Mouse (Mus musculus) forebrain, embryonic 14.5 days (tissue): ENCODE measurements around the gene Pigx. TPM values are rescaled to one million over a fixed set of nuclear protein-coding genes. Genes with fewer than 3 reads are reported as not detected.

Experiments
- ATAC-seq: fragments of 200-750 bp; cut with Nextera tagmentation; 2 replicates; pipeline ENCODE4 v1.8.0; 2017; ENCODE audit warnings: mild to moderate bottlenecking, moderate library complexity
- DNase-seq: peaks from one replicate; pipeline ENCODE4 v3.0.0-alpha.2; 2015; ENCODE audit warnings: low spot score
- H3K27ac ChIP-seq: fragments of 300-500 bp; sonication (generic); 2 replicates; pipeline ENCODE4 v1.5.1; 2014; ENCODE audit warnings: low read depth, mild to moderate bottlenecking, control low read depth, low read length, moderate library complexity
- H3K27me3 ChIP-seq: fragments of 300-500 bp; sonication (generic); replicated peaks from 2 replicates; pipeline ENCODE4 v1.6.1; 2014; ENCODE audit warnings: low read length, control low read depth, mixed read lengths; ENCODE audit not compliant: control insufficient read depth, insufficient read depth
- H3K36me3 ChIP-seq: fragments of 300-500 bp; sonication (generic); 2 replicates; pipeline ENCODE4 v1.6.1; 2014; ENCODE audit warnings: low read length, control low read depth; ENCODE audit not compliant: control insufficient read depth, insufficient read depth
- H3K4me1 ChIP-seq: fragments of 300-500 bp; sonication (generic); 2 replicates; pipeline ENCODE4 v1.6.1; 2014; ENCODE audit warnings: antibody characterized with exemption, low read length, control low read depth; ENCODE audit not compliant: control insufficient read depth, insufficient read depth
- H3K4me2 ChIP-seq: fragments of 300-500 bp; sonication (generic); 2 replicates; pipeline ENCODE4 v1.6.1; 2014; ENCODE audit warnings: mild to moderate bottlenecking, control low read depth, low read length
- H3K4me3 ChIP-seq: fragments of 300-500 bp; sonication (generic); 2 replicates; pipeline ENCODE4 v1.5.1; 2014; ENCODE audit warnings: low read depth, low read length, control low read depth
- H3K9ac ChIP-seq: fragments of 300-500 bp; sonication (generic); 2 replicates; pipeline ENCODE4 v1.6.1; 2014; ENCODE audit warnings: mild to moderate bottlenecking, low read length, control low read depth, moderate library complexity
- H3K9me3 ChIP-seq: fragments of 300-500 bp; sonication (generic); replicated peaks from 2 replicates; pipeline ENCODE4 v1.6.1; 2016; ENCODE audit warnings: low read length, control low read depth, mixed read lengths; ENCODE audit not compliant: control insufficient read depth
- WGBS: fragments of 180-500 bp; shearing (Covaris S2); extraction: QIAGEN DNeasy Blood & Tissue Kit; methylation state at CpG from one replicate; pipeline ENCODE4 v1.1.7; 2014; 5-methylcytosine and 5-hydroxymethylcytosine counted together
- polyA plus RNA-seq: library from polyadenylated mRNA; unstranded; fragments of >200 nt; fragmentation: Nextera tagmentation; extraction: Ambion mirVana; gene quantifications from 2 replicates; pipeline ENCODE4 v1.2.1, GENCODE M21; 2014

Pigx gene
- polyA plus RNA-seq: 141 and 159 TPM in 2 replicates

DNA sequence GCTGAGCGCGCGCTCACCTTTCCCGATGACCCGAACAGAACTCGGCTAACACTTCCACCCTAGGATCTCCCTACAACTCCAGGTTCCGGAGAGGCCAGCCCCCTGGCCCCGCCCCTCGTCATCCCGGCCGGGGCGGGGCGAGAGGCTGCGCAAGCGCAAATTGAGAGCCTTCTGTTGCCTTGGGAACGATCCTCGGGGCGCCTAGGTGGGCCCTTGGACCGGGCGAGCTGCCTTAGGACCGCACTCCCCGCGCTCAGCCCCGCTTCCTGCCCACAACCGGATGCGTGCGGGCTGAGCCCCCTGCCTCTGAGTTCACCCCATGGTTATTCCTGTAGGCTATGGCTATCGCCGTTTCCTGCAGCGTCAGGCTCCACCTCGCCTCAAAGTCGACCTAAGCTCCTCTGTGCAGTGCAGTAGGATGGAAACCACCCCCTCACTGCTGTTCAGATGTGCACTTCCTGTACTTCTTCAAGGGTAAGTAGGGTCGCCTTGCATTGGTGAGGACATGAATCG is at the start of gene Pigx, which contains the start of gene Cep19:
Gene Pigx (minus strand): TSS at position 103 of the 513 bp plus-strand sequence.
Gene Cep19 (plus strand): TSS at position 163 of the 513 bp plus-strand sequence.
- H3K4me2 ChIP-seq: peak within 1 kb of the TSS; percentile 84
- peaks cover 10% of the 10 kb centered on the region for H3K4me1 ChIP-seq
- under 1% methylated on average over 34 of the region's 34 CpGs for WGBS
- DNase-seq (peak; percentile 95), ATAC-seq (peak; percentile 97)
- peak within 1 kb of the TSS; percentile 96 for H3K9ac ChIP-seq
- no peaks in the 10 kb centered on the region for H3K9me3 ChIP-seq
- H3K36me3 ChIP-seq: peaks cover 22% of the 10 kb centered on the region
- peak within 1 kb of the TSS; percentile 95 for H3K4me3 ChIP-seq
- no peaks in the 10 kb centered on the region for H3K27me3 ChIP-seq
- peak within 1 kb of the TSS; percentile 71; the same call in 1 of the 2 replicates for H3K27ac ChIP-seq

DNA sequence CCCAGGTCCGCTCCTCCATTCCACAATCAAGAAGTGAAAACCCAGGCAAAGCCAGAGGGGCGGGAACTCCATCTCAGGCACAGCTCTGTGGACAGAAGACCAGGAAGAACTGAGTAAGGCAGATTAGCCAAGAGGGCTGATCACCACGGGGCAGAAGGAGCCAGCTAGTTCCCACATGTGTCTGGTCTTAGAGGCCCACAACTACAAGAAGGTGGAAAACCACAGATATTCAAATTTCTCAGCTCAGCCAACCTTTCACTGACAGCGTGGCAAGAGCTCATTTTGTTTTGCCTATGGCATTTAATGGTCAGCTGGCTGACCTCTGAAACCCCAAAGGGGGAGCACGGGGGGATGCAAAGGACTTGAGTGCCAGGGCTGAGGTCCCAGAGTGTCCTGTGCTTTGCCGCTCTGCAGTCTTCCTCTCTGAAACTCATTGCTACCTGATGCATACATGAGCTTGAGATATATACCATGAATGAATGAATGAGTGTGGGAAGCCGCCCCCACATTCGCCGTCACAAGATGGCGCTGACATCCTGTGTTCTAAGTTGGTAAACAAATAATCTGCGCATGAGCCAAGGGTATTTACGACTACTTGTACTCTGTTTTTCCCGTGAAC is 48.2 kb upstream of the Pigx start:
- WGBS: 67% methylated on average over 11 of the region's 13 CpGs
- Histone ChIP-seq H3K27me3 (no peaks in the 10 kb centered on the region), H3K4me2 (no peak overlapping the region), H3K36me3 (no peaks in the 10 kb centered on the region), H3K4me1 (no peaks in the 10 kb centered on the region), H3K27ac (no peak overlapping the region), H3K4me3 (no peak overlapping the region), H3K9me3 (no peaks in the 10 kb centered on the region), H3K9ac (no peak overlapping the region)
- DNase-seq (peak; percentile 18), ATAC-seq (no peak)

DNA sequence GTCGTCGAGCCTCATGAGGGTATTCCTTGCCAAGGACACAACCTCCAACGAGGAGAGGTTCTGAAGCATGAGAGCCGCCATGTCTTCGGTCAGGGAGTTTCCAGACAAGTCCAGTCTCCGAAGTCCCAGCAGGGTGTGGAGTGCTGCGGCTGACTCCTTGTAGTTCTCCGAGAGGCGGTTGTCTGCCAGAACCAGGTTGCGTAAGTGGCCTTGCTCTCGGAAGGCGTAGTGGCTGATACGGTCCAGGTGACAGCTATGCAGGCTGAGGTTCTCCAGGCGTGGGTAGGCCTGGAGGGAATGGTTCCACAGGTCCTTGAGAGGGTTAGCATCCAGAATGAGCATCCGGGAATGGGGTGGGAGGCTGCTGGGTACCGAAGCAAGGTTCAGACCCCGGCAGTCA is 45.1 kb upstream of the Pigx start:
- 93% methylated on average over 17 of the region's 17 CpGs for WGBS
- ATAC-seq (no peak), DNase-seq (no peak)
- H3K4me1 ChIP-seq: no peaks in the 10 kb centered on the region
- H3K4me2 ChIP-seq: no peak overlapping the region
- no peak overlapping the region for H3K4me3 ChIP-seq
- no peak overlapping the region for H3K9ac ChIP-seq
- H3K27me3 ChIP-seq: no peaks in the 10 kb centered on the region
- no peaks in the 10 kb centered on the region for H3K36me3 ChIP-seq
- no peak overlapping the region for H3K27ac ChIP-seq
- H3K9me3 ChIP-seq: no peaks in the 10 kb centered on the region

DNA sequence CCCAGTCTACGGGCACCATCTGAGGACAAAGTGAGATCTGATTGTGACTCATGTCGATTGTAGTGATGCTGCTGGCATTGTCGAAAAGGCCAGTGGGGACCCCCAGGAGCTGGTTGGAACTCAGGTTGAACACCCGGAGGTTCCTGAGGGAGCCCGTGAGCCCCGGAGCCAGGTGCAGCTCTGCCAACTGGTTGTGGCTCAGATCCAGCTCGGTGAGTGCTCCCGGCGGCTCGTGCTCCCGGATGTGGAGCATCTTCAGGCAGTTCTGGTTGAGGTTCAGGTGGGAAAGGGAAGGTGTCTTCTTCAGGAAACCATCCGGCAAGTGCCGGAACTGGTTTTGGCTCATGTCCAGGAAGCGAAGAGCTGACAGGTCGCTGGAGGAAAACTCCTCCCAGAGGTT is 44.2 kb upstream of the Pigx start:
- H3K27me3 ChIP-seq: no peaks in the 10 kb centered on the region
- no peaks in the 10 kb centered on the region for H3K4me1 ChIP-seq
- H3K9ac ChIP-seq: no peak overlapping the region
- 95% methylated on average over 15 of the region's 15 CpGs for WGBS
- no peak overlapping the region for H3K4me2 ChIP-seq
- H3K4me3 ChIP-seq: no peak overlapping the region
- DNase-seq (no peak), ATAC-seq (no peak)
- H3K27ac ChIP-seq: no peak overlapping the region
- no peaks in the 10 kb centered on the region for H3K36me3 ChIP-seq
- no peaks in the 10 kb centered on the region for H3K9me3 ChIP-seq

DNA sequence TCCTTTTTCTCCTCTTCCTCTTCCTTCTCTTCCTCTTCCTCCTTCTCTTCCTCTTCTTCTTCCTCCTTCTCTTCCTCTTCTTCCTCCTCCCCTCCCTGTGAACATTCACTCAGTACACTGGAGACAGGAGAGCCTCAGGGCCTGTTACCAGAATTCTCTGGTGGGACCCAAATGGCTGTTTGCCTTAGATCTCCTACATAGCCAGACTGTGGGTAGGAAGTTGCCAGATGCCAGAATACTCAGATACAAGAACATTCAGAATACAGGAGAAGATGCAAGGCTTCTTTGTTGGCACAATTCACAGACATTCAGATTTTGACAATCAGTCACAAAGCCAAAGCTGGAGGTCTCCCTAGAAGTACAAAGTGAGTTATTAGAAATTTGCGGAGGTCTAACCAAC is 39.4 kb upstream of the Pigx start:
- 100% methylated on average over 1 of the region's 1 CpGs for WGBS
- Histone ChIP-seq H3K4me2 (no peak overlapping the region), H3K36me3 (no peaks in the 10 kb centered on the region), H3K27ac (no peak overlapping the region), H3K9ac (no peak overlapping the region), H3K27me3 (no peaks in the 10 kb centered on the region), H3K9me3 (no peaks in the 10 kb centered on the region), H3K4me3 (no peak overlapping the region), H3K4me1 (no peaks in the 10 kb centered on the region)
- ATAC-seq: no peak
- no peak for DNase-seq

DNA sequence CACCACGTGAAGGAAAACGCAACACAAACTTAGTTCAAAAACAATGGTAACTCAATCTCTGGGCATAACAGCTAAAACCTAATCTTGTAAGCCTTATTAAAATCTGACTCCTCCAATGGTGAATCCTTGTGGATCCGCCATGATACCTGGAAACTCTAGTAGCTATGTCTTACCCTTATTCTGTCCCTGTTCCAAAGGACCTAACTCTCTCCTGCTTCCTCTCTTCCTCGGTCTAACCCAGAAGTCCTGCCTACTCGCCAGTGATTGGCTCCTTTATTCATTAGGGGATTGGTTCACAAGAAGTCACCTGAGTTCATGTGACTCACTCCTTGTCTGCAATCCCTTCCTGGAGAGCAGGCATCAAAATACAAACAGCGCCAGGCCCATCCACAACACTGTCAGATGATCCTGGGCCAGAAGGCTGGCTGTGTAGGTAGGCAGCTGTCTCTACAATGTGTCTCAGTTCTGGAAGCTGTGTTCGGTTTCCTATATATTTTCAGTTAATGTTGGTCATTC is 36.4 kb upstream of the Pigx start:
- Histone ChIP-seq H3K9me3 (no peaks in the 10 kb centered on the region), H3K36me3 (no peaks in the 10 kb centered on the region), H3K4me1 (no peaks in the 10 kb centered on the region), H3K9ac (no peak overlapping the region), H3K27ac (no peak overlapping the region), H3K27me3 (no peaks in the 10 kb centered on the region), H3K4me2 (no peak overlapping the region), H3K4me3 (no peak overlapping the region)
- DNase-seq (no peak), ATAC-seq (no peak)
- 82% methylated on average over 7 of the region's 7 CpGs for WGBS

DNA sequence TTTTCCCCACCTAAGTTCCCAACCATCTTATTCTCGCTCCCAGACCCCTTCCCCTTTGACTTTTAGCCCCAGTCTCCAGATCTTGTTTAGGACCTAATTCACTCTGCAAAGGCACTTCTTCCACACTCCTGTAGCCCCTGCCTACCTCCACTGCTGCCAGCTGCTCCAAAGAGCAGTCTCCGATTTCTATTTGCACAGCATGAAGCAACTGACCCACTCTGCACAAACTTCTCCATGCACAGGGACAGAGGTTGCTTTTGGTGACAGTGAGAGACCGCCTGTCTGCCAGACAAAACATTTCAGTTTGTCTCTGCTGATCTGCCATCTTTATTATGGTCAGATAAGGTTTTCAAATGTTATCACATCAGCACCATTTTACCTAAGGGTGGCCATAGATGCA is 33.6 kb upstream of the Pigx start:
- Histone ChIP-seq H3K4me3 (no peak overlapping the region), H3K9me3 (no peaks in the 10 kb centered on the region), H3K27ac (no peak overlapping the region), H3K36me3 (no peaks in the 10 kb centered on the region), H3K4me1 (no peaks in the 10 kb centered on the region), H3K9ac (no peak overlapping the region), H3K27me3 (no peaks in the 10 kb centered on the region), H3K4me2 (no peak overlapping the region)
- DNase-seq (no peak), ATAC-seq (no peak)
- WGBS: 88% methylated on average over 3 of the region's 3 CpGs

DNA sequence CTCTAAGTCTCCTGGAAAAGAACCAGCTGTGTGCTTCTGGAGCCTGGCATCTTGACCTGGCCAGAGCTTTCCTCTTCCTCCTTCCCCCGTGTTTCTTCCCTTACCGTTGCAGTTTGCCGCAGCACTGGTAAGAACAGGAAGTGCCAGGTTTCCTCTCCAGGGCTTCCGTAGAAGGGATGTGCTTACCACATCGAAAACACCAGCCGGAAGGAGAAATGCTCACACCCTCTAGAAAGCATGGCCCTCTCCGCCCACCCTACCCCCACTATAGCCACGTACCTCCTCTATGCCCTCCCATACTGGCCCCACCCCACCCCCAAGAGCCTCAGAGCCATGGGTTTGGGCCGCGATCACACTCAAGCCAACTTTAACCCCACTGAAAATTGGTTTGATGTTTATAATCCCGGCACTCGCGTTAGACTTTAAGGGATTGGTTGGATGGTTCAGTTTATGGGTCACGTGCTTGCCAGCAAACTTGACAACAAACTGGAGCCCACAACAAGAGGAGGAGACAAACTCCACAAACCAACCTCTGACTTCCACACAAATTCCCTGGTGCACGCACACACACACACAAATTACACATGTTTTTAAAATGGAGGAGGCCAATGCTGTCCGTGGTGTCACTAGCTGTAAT is 30.8 kb upstream of the Pigx start:
- Histone ChIP-seq H3K9ac (no peak overlapping the region), H3K27me3 (no peaks in the 10 kb centered on the region), H3K9me3 (no peaks in the 10 kb centered on the region), H3K4me1 (no peaks in the 10 kb centered on the region), H3K4me3 (no peak overlapping the region), H3K27ac (no peak overlapping the region), H3K4me2 (no peak overlapping the region), H3K36me3 (no peaks in the 10 kb centered on the region)
- DNase-seq (no peak), ATAC-seq (no peak)
- 82% methylated on average over 16 of the region's 16 CpGs for WGBS
